Mouse (Mus musculus): ENCODE measurements around the gene Chil1. TPM values are rescaled to one million over a fixed set of nuclear protein-coding genes. Genes with fewer than 3 reads are reported as not detected.

The Chil1 gene
- polyA plus RNA-seq, 1 experiment = 0.08 TPM

DNA sequence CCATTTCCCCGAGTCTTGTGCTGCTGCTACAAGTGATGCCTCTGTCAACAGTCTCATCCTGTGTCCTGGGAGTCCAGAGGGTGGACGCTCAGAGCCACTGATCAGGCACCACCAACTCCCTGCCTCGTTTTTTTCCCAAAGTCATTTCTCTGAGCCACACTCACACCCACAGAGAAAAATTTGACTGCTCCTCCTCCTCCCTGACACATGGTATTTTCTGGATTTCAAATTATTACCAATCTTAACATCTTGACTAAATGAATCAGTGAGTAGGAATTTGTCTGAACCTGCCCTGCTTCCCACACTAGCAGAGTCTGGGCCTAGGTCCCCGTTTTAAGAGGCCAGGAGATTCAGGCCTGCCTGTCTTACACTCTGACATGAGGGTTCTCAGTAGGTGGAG lies 10.0 kb downstream of the Chil1 start:
- no peak overlapping the region for H3ac ChIP-seq (ENCODE audit: control insufficient read depth, insufficient read length, low read depth)
- no peak overlapping the region for H3K4me3 ChIP-seq (ENCODE audit: insufficient read depth, poor library complexity, severe bottlenecking)
- no peaks in the 10 kb centered on the region for H3K36me3 ChIP-seq (ENCODE audit: control insufficient read depth, insufficient read depth)
- H3K79me3 ChIP-seq (ENCODE audit: low read depth) = no peaks in the 10 kb centered on the region
- TF ChIP-seq USF1 (IDR thresholded peaks at IDR 0.05; ENCODE audit: low read depth) (no peak), CEBPB (IDR thresholded peaks at IDR 0.05; ENCODE audit: low read depth) (no peak), FOSL1 (IDR thresholded peaks at IDR 0.05; ENCODE audit: insufficient read depth, low read length, poor library complexity, severe bottlenecking) (no peak), MYOG (IDR thresholded peaks at IDR 0.05; ENCODE audit: control insufficient read depth, extremely low read depth, insufficient read length) (no peak), CTCF (IDR thresholded peaks at IDR 0.05; ENCODE audit: control insufficient read depth, insufficient read depth, insufficient read length) (no peak), MAX (IDR thresholded peaks at IDR 0.05) (no peak), MYOD1 (IDR thresholded peaks at IDR 0.05; ENCODE audit: control insufficient read depth, insufficient read length, low read depth) (no peak)
- H3K79me2 ChIP-seq (ENCODE audit: control insufficient read depth, insufficient read depth) = no peaks in the 10 kb centered on the region
- peaks cover 4% of the 10 kb centered on the region for H3K27me3 ChIP-seq (ENCODE audit: control insufficient read depth, insufficient read depth, insufficient read length)

- TF ChIP-seq MAX (IDR thresholded peaks at IDR 0.05) = no peak
- TF ChIP-seq CEBPB (IDR thresholded peaks at IDR 0.05; ENCODE audit: low read depth) = no peak
- no peak for TF ChIP-seq USF1 (IDR thresholded peaks at IDR 0.05; ENCODE audit: low read depth)
- no peak for TF ChIP-seq MYOG (IDR thresholded peaks at IDR 0.05; ENCODE audit: control insufficient read depth, extremely low read depth, insufficient read length)
- TF ChIP-seq FOSL1 (IDR thresholded peaks at IDR 0.05; ENCODE audit: insufficient read depth, low read length, poor library complexity, severe bottlenecking) = no peak
- TF ChIP-seq CTCF (IDR thresholded peaks at IDR 0.05; ENCODE audit: control insufficient read depth, insufficient read depth, insufficient read length) = no peak
- TF ChIP-seq MYOD1 (IDR thresholded peaks at IDR 0.05; ENCODE audit: control insufficient read depth, insufficient read length, low read depth) = no peak
- Histone ChIP-seq H3K36me3 (ENCODE audit: control insufficient read depth, insufficient read depth) (no peaks in the 10 kb centered on the region), H3K79me2 (ENCODE audit: control insufficient read depth, insufficient read depth) (no peaks in the 10 kb centered on the region), H3K4me3 (ENCODE audit: insufficient read depth, poor library complexity, severe bottlenecking) (no peak within 1 kb of the TSS), H3K27me3 (ENCODE audit: control insufficient read depth, insufficient read depth, insufficient read length) (no peaks in the 10 kb centered on the region), H3K79me3 (ENCODE audit: low read depth) (no peaks in the 10 kb centered on the region), H3ac (ENCODE audit: control insufficient read depth, insufficient read length, low read depth) (no peak within 1 kb of the TSS)
Measured at GRCm38 (mm10) chr1:134193126-134193525, 11.2 kb downstream of the Chil1 start, which contains the start of gene Mybph. TSS of gene Mybph (plus strand) at chr1:134193448.

GRCm38 (mm10) chr1:134193674-134194197 lies 11.8 kb downstream of the Chil1 start:
- no peaks in the 10 kb centered on the region for H3K27me3 ChIP-seq (ENCODE audit: control insufficient read depth, insufficient read depth, insufficient read length)
- no peak for TF ChIP-seq MYOG (IDR thresholded peaks at IDR 0.05; ENCODE audit: control insufficient read depth, extremely low read depth, insufficient read length)
- no peak overlapping the region for H3ac ChIP-seq (ENCODE audit: control insufficient read depth, insufficient read length, low read depth)
- H3K79me3 ChIP-seq (ENCODE audit: low read depth) = no peaks in the 10 kb centered on the region
- no peak overlapping the region for H3K4me3 ChIP-seq (ENCODE audit: insufficient read depth, poor library complexity, severe bottlenecking)
- H3K79me2 ChIP-seq (ENCODE audit: control insufficient read depth, insufficient read depth) = no peaks in the 10 kb centered on the region
- no peaks in the 10 kb centered on the region for H3K36me3 ChIP-seq (ENCODE audit: control insufficient read depth, insufficient read depth)

- TF ChIP-seq CTCF (IDR thresholded peaks at IDR 0.05; ENCODE audit: control insufficient read depth, insufficient read depth, insufficient read length) = no peak
- no peak for TF ChIP-seq MYOG (IDR thresholded peaks at IDR 0.05; ENCODE audit: control insufficient read depth, extremely low read depth, insufficient read length)
- peak; percentile 47 for TF ChIP-seq MYOD1 (IDR thresholded peaks at IDR 0.05; ENCODE audit: control insufficient read depth, insufficient read length, low read depth)
- no peak for TF ChIP-seq MAX (IDR thresholded peaks at IDR 0.05)
- TF ChIP-seq USF1 (IDR thresholded peaks at IDR 0.05; ENCODE audit: low read depth) = no peak
- no peak for TF ChIP-seq CEBPB (IDR thresholded peaks at IDR 0.05; ENCODE audit: low read depth)
- Histone ChIP-seq H3K79me2 (ENCODE audit: control insufficient read depth, insufficient read depth) (no peaks in the 10 kb centered on the region), H3K36me3 (ENCODE audit: control insufficient read depth, insufficient read depth) (no peaks in the 10 kb centered on the region), H3ac (ENCODE audit: control insufficient read depth, insufficient read length, low read depth) (no peak overlapping the region), H3K27me3 (ENCODE audit: control insufficient read depth, insufficient read depth, insufficient read length) (no peaks in the 10 kb centered on the region), H3K79me3 (ENCODE audit: low read depth) (no peaks in the 10 kb centered on the region), H3K4me3 (ENCODE audit: insufficient read depth, poor library complexity, severe bottlenecking) (no peak overlapping the region)
Measured at GRCm38 (mm10) chr1:134194298-134195022, 12.5 kb downstream of the Chil1 start.

GRCm38 (mm10) chr1:134195117-134195516 lies 13.1 kb downstream of the Chil1 start:
- no peak for TF ChIP-seq CEBPB (IDR thresholded peaks at IDR 0.05; ENCODE audit: low read depth)
- peak; percentile 90 for TF ChIP-seq MYOD1 (IDR thresholded peaks at IDR 0.05; ENCODE audit: control insufficient read depth, insufficient read length, low read depth)
- H3K4me3 ChIP-seq (ENCODE audit: insufficient read depth, poor library complexity, severe bottlenecking) = no peak overlapping the region
- no peaks in the 10 kb centered on the region for H3K79me2 ChIP-seq (ENCODE audit: control insufficient read depth, insufficient read depth)
- peaks cover 3% of the 10 kb centered on the region for H3K27me3 ChIP-seq (ENCODE audit: control insufficient read depth, insufficient read depth, insufficient read length)
- H3ac ChIP-seq (ENCODE audit: control insufficient read depth, insufficient read length, low read depth) = no peak overlapping the region
- no peaks in the 10 kb centered on the region for H3K79me3 ChIP-seq (ENCODE audit: low read depth)
- no peaks in the 10 kb centered on the region for H3K36me3 ChIP-seq (ENCODE audit: control insufficient read depth, insufficient read depth)

DNA sequence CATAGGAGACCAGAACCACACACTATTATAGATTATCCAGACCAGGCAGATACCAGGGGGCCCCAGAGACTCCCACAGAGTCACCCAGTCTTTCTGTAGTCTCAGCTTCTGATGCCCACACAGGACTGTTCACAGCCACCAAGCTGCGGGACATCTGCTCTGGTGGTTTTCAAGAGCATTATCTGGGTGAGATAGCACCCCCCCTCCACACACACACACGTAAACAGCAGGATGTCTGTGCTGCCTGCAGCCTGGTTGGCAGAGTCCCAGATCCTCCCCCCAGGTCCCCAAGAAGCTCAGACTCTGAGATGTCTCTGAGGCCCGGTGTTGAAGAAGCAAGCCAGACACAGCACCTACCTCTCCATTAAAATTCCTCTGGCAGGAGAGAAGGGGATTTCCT lies 13.6 kb downstream of the Chil1 start:
- H3ac ChIP-seq (ENCODE audit: control insufficient read depth, insufficient read length, low read depth) = no peak overlapping the region
- no peaks in the 10 kb centered on the region for H3K36me3 ChIP-seq (ENCODE audit: control insufficient read depth, insufficient read depth)
- H3K4me3 ChIP-seq (ENCODE audit: insufficient read depth, poor library complexity, severe bottlenecking) = no peak overlapping the region
- H3K79me2 ChIP-seq (ENCODE audit: control insufficient read depth, insufficient read depth) = no peaks in the 10 kb centered on the region
- TF ChIP-seq CTCF (IDR thresholded peaks at IDR 0.05; ENCODE audit: control insufficient read depth, insufficient read depth, insufficient read length) (no peak), USF1 (IDR thresholded peaks at IDR 0.05; ENCODE audit: low read depth) (no peak)
- H3K79me3 ChIP-seq (ENCODE audit: low read depth) = no peaks in the 10 kb centered on the region
- H3K27me3 ChIP-seq (ENCODE audit: control insufficient read depth, insufficient read depth, insufficient read length) = peaks cover 4% of the 10 kb centered on the region
